Mouse (Mus musculus): Measurements from ENCODE around the gene T. TPM values are rescaled to one million over a fixed set of nuclear protein-coding genes. Genes with fewer than 3 reads are reported as not detected.
A peak's percentile ranks its signal among the peaks of the same experiment; 100 is the strongest.

T gene
- polyA plus RNA-seq, 1 experiment from 2014 or later = not detected

GRCm38 (mm10) chr17:8436184-8436583 lies 2.0 kb downstream of the T start:
- Histone ChIP-seq H3K4me2 (replicated peaks; ENCODE audit: low read depth) (no peak overlapping the region), H3K9me3 (ENCODE audit: control insufficient read depth, low read length) (no peaks in the 10 kb centered on the region), H3K36me3 (ENCODE audit: control insufficient read depth, insufficient read depth, low read length) (no peaks in the 10 kb centered on the region), H3K4me1 (replicated peaks; ENCODE audit: control insufficient read depth, insufficient read depth) (no peaks in the 10 kb centered on the region), H3K27ac (replicated peaks) (no peak overlapping the region), H3K4me3 (ENCODE audit: low read depth, low read length) (no peak overlapping the region), H3K27me3 (ENCODE audit: control insufficient read depth, insufficient read depth, low read length) (peaks cover 20% of the 10 kb centered on the region), H3K9ac (ENCODE audit: low read length) (no peak overlapping the region)
- WGBS = 58% methylated on average over 7 of the region's 7 CpGs
- TF ChIP-seq CTCF (IDR thresholded peaks at IDR 0.05; ENCODE audit: low read depth) (no peak), EP300 (optimal IDR thresholded peaks at IDR 0.05) (no peak)
- ATAC-seq (ENCODE audit: low FRiP score, low TSS enrichment) (no peak), DNase-seq (ENCODE audit: low spot score) (no peak)

DNA sequence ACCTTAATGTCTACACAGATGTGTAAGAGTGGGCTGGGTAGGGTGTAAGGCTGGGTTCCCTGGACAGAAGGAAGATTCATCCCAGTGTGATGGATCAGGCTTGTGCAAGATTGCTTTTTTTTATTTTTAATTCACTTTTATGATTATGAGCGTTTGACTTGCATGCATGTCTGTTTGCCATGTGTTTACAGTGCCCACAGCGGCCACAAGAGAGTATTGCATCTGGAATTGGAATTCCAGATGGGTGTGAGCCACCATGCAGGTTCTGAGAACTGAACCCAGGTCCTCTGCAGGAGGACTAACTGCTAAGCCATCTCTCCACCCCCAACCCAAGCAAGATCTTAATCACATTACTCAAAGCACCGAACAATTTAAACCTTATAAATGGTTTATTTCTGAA lies 9.8 kb downstream of the T start:
- DNase-seq (ENCODE audit: low spot score) (no peak), ATAC-seq (ENCODE audit: low FRiP score, low TSS enrichment) (no peak)
- no peak overlapping the region for H3K4me3 ChIP-seq (ENCODE audit: low read depth, low read length)
- no peaks in the 10 kb centered on the region for H3K27me3 ChIP-seq (ENCODE audit: control insufficient read depth, insufficient read depth, low read length)
- 59% methylated on average over 3 of the region's 3 CpGs for WGBS
- no peaks in the 10 kb centered on the region for H3K36me3 ChIP-seq (ENCODE audit: control insufficient read depth, insufficient read depth, low read length)
- H3K27ac ChIP-seq (replicated peaks) = no peak overlapping the region
- H3K4me1 ChIP-seq (replicated peaks; ENCODE audit: control insufficient read depth, insufficient read depth) = no peaks in the 10 kb centered on the region
- no peak overlapping the region for H3K9ac ChIP-seq (ENCODE audit: low read length)
- peak; percentile 50 for TF ChIP-seq CTCF (IDR thresholded peaks at IDR 0.05; ENCODE audit: low read depth)
- TF ChIP-seq EP300 (optimal IDR thresholded peaks at IDR 0.05) = no peak
- H3K4me2 ChIP-seq (replicated peaks; ENCODE audit: low read depth) = no peak overlapping the region
- no peaks in the 10 kb centered on the region for H3K9me3 ChIP-seq (ENCODE audit: control insufficient read depth, low read length)

DNA sequence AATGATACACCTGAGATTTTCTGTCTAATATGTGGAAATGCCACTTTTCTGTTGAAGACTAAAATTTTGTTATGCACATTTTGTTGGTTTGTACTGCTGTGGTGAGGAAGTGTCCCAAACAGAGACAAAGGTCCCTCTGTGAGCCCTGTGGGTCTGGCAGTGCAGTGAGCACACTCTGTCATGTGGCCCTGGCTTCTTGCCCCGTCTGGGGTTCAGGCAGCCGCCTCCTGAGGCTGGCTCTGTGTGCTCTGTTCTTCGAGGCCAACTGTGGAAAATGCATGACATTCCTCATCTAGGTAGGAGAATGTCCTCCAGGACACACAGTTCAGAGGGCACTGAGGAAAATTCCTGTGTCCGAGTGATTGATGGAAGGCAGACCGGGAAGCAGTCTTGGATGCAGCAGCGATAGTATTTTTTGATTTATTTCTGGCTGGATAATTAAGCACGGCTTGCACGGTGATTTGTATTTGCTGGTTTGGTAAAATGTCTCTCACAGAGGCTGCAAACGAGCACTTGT lies 13.5 kb downstream of the T start:
- WGBS = 14% methylated on average over 9 of the region's 9 CpGs
- Histone ChIP-seq H3K36me3 (ENCODE audit: control insufficient read depth, insufficient read depth, low read length) (no peaks in the 10 kb centered on the region), H3K4me3 (ENCODE audit: low read depth, low read length) (no peak overlapping the region), H3K27ac (replicated peaks) (no peak overlapping the region), H3K27me3 (ENCODE audit: control insufficient read depth, insufficient read depth, low read length) (no peaks in the 10 kb centered on the region), H3K9ac (ENCODE audit: low read length) (no peak overlapping the region), H3K4me2 (replicated peaks; ENCODE audit: low read depth) (no peak overlapping the region), H3K4me1 (replicated peaks; ENCODE audit: control insufficient read depth, insufficient read depth) (no peaks in the 10 kb centered on the region), H3K9me3 (ENCODE audit: control insufficient read depth, low read length) (no peaks in the 10 kb centered on the region)
- TF ChIP-seq CTCF (IDR thresholded peaks at IDR 0.05; ENCODE audit: low read depth) (no peak), EP300 (optimal IDR thresholded peaks at IDR 0.05) (no peak)
- no peak for DNase-seq (ENCODE audit: low spot score)
- ATAC-seq (ENCODE audit: low FRiP score, low TSS enrichment) = no peak

- Histone ChIP-seq H3K9me3 (ENCODE audit: control insufficient read depth, low read length) (no peaks in the 10 kb centered on the region), H3K36me3 (ENCODE audit: control insufficient read depth, insufficient read depth, low read length) (no peaks in the 10 kb centered on the region), H3K4me1 (replicated peaks; ENCODE audit: control insufficient read depth, insufficient read depth) (no peaks in the 10 kb centered on the region), H3K4me2 (replicated peaks; ENCODE audit: low read depth) (no peak overlapping the region), H3K9ac (ENCODE audit: low read length) (no peak overlapping the region), H3K4me3 (ENCODE audit: low read depth, low read length) (no peak overlapping the region), H3K27me3 (ENCODE audit: control insufficient read depth, insufficient read depth, low read length) (no peaks in the 10 kb centered on the region), H3K27ac (replicated peaks) (no peak overlapping the region)
- DNase-seq (ENCODE audit: low spot score) (no peak), ATAC-seq (ENCODE audit: low FRiP score, low TSS enrichment) (no peak)
- 72% methylated on average over 3 of the region's 3 CpGs for WGBS
- TF ChIP-seq EP300 (optimal IDR thresholded peaks at IDR 0.05) (no peak), CTCF (IDR thresholded peaks at IDR 0.05; ENCODE audit: low read depth) (peak; percentile 33)
Observed at GRCm38 (mm10) chr17:8448324-8448723, 14.1 kb downstream of the T start.

DNA sequence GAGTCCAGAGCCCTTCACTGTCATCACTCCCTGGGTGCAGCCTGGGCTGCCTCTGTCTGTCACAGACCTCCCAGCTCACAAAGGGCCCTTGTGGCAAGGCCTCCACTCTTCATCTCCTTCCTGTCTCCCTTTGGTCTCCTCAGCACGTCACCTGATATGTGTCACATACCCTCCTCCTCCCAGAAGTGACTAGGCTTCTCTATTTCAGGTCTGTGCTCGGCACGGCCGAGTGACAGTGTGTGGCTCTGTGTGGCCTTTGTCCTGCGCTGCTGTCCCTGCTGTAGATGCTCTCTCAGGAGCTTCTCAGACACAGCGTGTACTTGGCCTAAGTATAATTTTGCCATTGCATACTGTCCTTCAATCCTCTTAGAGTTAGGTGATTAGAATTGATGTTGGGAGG lies 21.0 kb downstream of the T start:
- H3K27me3 ChIP-seq (ENCODE audit: control insufficient read depth, insufficient read depth, low read length) = no peaks in the 10 kb centered on the region
- no peak overlapping the region for H3K4me3 ChIP-seq (ENCODE audit: low read depth, low read length)
- H3K27ac ChIP-seq (replicated peaks) = no peak overlapping the region
- no peaks in the 10 kb centered on the region for H3K9me3 ChIP-seq (ENCODE audit: control insufficient read depth, low read length)
- H3K9ac ChIP-seq (ENCODE audit: low read length) = no peak overlapping the region
- 57% methylated on average over 6 of the region's 6 CpGs for WGBS
- no peaks in the 10 kb centered on the region for H3K4me1 ChIP-seq (replicated peaks; ENCODE audit: control insufficient read depth, insufficient read depth)
- DNase-seq (ENCODE audit: low spot score) (peak; percentile 4), ATAC-seq (ENCODE audit: low FRiP score, low TSS enrichment) (no peak)
- H3K4me2 ChIP-seq (replicated peaks; ENCODE audit: low read depth) = no peak overlapping the region
- H3K36me3 ChIP-seq (ENCODE audit: control insufficient read depth, insufficient read depth, low read length) = no peaks in the 10 kb centered on the region
- no peak for TF ChIP-seq EP300 (optimal IDR thresholded peaks at IDR 0.05)
- TF ChIP-seq CTCF (IDR thresholded peaks at IDR 0.05; ENCODE audit: low read depth) = no peak

GRCm38 (mm10) chr17:8455601-8456000 lies 21.4 kb downstream of the T start:
- DNase-seq (ENCODE audit: low spot score) (peak; percentile 20), ATAC-seq (ENCODE audit: low FRiP score, low TSS enrichment) (peak; percentile 49)
- Histone ChIP-seq H3K4me2 (replicated peaks; ENCODE audit: low read depth) (no peak overlapping the region), H3K36me3 (ENCODE audit: control insufficient read depth, insufficient read depth, low read length) (no peaks in the 10 kb centered on the region), H3K27me3 (ENCODE audit: control insufficient read depth, insufficient read depth, low read length) (no peaks in the 10 kb centered on the region), H3K4me3 (ENCODE audit: low read depth, low read length) (no peak overlapping the region), H3K4me1 (replicated peaks; ENCODE audit: control insufficient read depth, insufficient read depth) (no peaks in the 10 kb centered on the region), H3K9ac (ENCODE audit: low read length) (no peak overlapping the region), H3K27ac (replicated peaks) (no peak overlapping the region), H3K9me3 (ENCODE audit: control insufficient read depth, low read length) (no peaks in the 10 kb centered on the region)
- 61% methylated on average over 7 of the region's 7 CpGs for WGBS
- TF ChIP-seq EP300 (optimal IDR thresholded peaks at IDR 0.05) (no peak), CTCF (IDR thresholded peaks at IDR 0.05; ENCODE audit: low read depth) (no peak)

Data from stomach, postnatal 0 days (tissue).